Comparison of ENCODE assay signal across 25 mouse cellular contexts in the genomic region with DNA sequence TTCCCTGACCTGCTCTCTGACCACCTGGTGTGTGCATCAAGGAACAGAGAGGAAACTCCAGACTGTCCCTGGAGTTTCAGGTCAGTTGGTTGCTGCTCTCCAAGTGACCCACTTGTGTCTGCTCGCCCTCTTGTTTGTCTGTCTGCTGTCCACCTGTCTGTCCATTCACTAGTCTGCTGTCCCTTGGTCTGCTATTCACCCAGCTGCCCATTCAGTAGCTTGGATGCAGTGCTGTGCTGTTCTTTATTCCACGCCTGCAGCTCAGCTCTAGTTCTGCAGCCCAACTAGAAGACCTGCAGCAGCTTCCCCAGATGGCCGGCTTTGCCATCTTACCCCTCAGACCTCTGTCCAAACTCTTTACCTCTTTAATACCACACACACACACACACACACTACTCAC.
DNase-seq lines count a peak whose midpoint lies in the region; ATAC-seq lines count a peak whose summit lies in the region.
"Had no signal": no experiment of that assay in that cellular context is flagged by ENCODE, and none has a peak within 500 bp of the region (broad histone marks: within the 10 kb centered on the region; RNA-seq: fewer than 3 reads in every experiment).

No protein-coding gene starts in this region.

- H3K27ac ChIP-seq in heart, embryonic 10.5 days: no peak overlapping the region
- no peak overlapping the region for H3K27ac ChIP-seq in neural tube, embryonic 11.5 days (ENCODE audit: low read depth, low read length)
- H3K27ac ChIP-seq: embryonic facial prominence, embryonic 12.5 days; embryonic facial prominence, embryonic 15.5 days; gastrocnemius, adult 2 months; heart, embryonic 13.5 days; hindbrain, embryonic 13.5 days had no signal

- H3K4me2 ChIP-seq in neural tube, embryonic 11.5 days (ENCODE audit: low read depth): no peak overlapping the region
- H3K4me2 ChIP-seq: embryonic facial prominence, embryonic 12.5 days; embryonic facial prominence, embryonic 15.5 days; heart, embryonic 13.5 days; hindbrain, embryonic 13.5 days had no signal

- no peak overlapping the region for H3K4me3 ChIP-seq in heart, embryonic 10.5 days
- H3K4me3 ChIP-seq in neural tube, embryonic 11.5 days (ENCODE audit: low read depth, low read length): no peak overlapping the region
- H3K4me3 ChIP-seq: embryonic facial prominence, embryonic 12.5 days; embryonic facial prominence, embryonic 15.5 days; gastrocnemius, adult 2 months; heart, embryonic 13.5 days; hindbrain, embryonic 10.5 days; hindbrain, embryonic 13.5 days had no signal

- peak; percentile 62 for DNase-seq in heart, embryonic 10.5 days (ENCODE audit: low spot score)
- no peak for DNase-seq in heart, postnatal 4 days
- peak; percentile 7 for DNase-seq in neural tube, embryonic 11.5 days (ENCODE audit: low spot score)
- no peak for DNase-seq in neural tube, embryonic 10.5 days (ENCODE audit: extremely low spot score, low spot score)
- DNase-seq in thymus, postnatal 14 days: peak; percentile 0
- DNase-seq in thymus, adult 18-20 months: no peak
- DNase-seq: adrenal gland, adult 2 months; adrenal gland, postnatal 14 days; B cell, adult 2 months; cerebellum, adult 11 months; cerebellum, adult 2 months; cerebellum, adult 9-11 months; cerebellum, postnatal 25 days; forebrain, postnatal 0 days; gastrocnemius, adult 2 months; gastrocnemius, postnatal 14 days; heart, adult 18-20 months had no signal

- H3K9ac ChIP-seq in neural tube, embryonic 11.5 days (ENCODE audit: low read length): no peak overlapping the region
- H3K9ac ChIP-seq: embryonic facial prominence, embryonic 12.5 days; embryonic facial prominence, embryonic 15.5 days; forebrain, postnatal 0 days; heart, embryonic 13.5 days; hindbrain, embryonic 13.5 days had no signal

- no peaks in the 10 kb centered on the region for H3K9me3 ChIP-seq in heart, embryonic 10.5 days
- no peaks in the 10 kb centered on the region for H3K9me3 ChIP-seq in neural tube, embryonic 11.5 days (ENCODE audit: control insufficient read depth, low read length)
- H3K9me3 ChIP-seq: embryonic facial prominence, embryonic 12.5 days; embryonic facial prominence, embryonic 15.5 days; hindbrain, embryonic 10.5 days; hindbrain, embryonic 13.5 days had no signal

- H3K27me3 ChIP-seq in heart, embryonic 10.5 days (ENCODE audit: insufficient read depth, poor library complexity, severe bottlenecking): no peaks in the 10 kb centered on the region
- no peaks in the 10 kb centered on the region for H3K27me3 ChIP-seq in neural tube, embryonic 11.5 days (ENCODE audit: control insufficient read depth, insufficient read depth, low read length)
- H3K27me3 ChIP-seq: embryonic facial prominence, embryonic 12.5 days; embryonic facial prominence, embryonic 15.5 days; heart, embryonic 13.5 days; hindbrain, embryonic 13.5 days had no signal

- H3K36me3 ChIP-seq in heart, embryonic 10.5 days: no peaks in the 10 kb centered on the region
- no peaks in the 10 kb centered on the region for H3K36me3 ChIP-seq in neural tube, embryonic 11.5 days (ENCODE audit: control insufficient read depth, insufficient read depth, low read length)
- H3K36me3 ChIP-seq: embryonic facial prominence, embryonic 12.5 days; embryonic facial prominence, embryonic 15.5 days; heart, embryonic 13.5 days; hindbrain, embryonic 10.5 days; hindbrain, embryonic 13.5 days had no signal

- H3K4me1 ChIP-seq in heart, embryonic 10.5 days: no peaks in the 10 kb centered on the region
- peaks cover 6% of the 10 kb centered on the region for H3K4me1 ChIP-seq in neural tube, embryonic 11.5 days (ENCODE audit: control insufficient read depth, insufficient read depth, low read length)
- H3K4me1 ChIP-seq: embryonic facial prominence, embryonic 15.5 days; heart, embryonic 13.5 days had no signal

- no peak for ATAC-seq in neural tube, embryonic 11.5 days (ENCODE audit: insufficient read depth, low FRiP score, low TSS enrichment)
- ATAC-seq in CD4-positive, CD25-positive, alpha-beta regulatory T cell, adult 4 months: no peak
- ATAC-seq: forebrain, embryonic 14.5 days; forebrain, postnatal 0 days; hindbrain, embryonic 16.5 days had no signal

- 84% methylated on average over 3 of the region's 3 CpGs for WGBS in heart, embryonic 10.5 days
- 84% methylated on average over 3 of the region's 3 CpGs for WGBS in neural tube, embryonic 11.5 days

Comparison
In these comparisons a context has a peak if more than half of its experiments do, and no peak if none do; other contexts are left out.
1. DNase-seq: peak in heart, embryonic 10.5 days (single experiment), neural tube, embryonic 11.5 days (single experiment) and thymus, postnatal 14 days (single experiment); none in heart, postnatal 4 days (single experiment), neural tube, embryonic 10.5 days (single experiment) and thymus, adult 18-20 months (0 of 2).